Mouse (Mus musculus) ES-E14 (cell line): ENCODE results near the gene Gm10260. TPM values are rescaled to one million over a fixed set of nuclear protein-coding genes. Genes with fewer than 3 reads are reported as not detected.

Experiments
- DNase-seq: peaks from one replicate; pipeline ENCODE4 v3.0.0-alpha.2; 2013; ENCODE audit warnings: low read depth, low spot score
- H3K27ac ChIP-seq: 2 replicates; pipeline ENCODE4 v1.5.1; 2012; ENCODE audit warnings: low read depth, mild to moderate bottlenecking, low read length, moderate library complexity, mixed read lengths; ENCODE audit not compliant: poor library complexity, insufficient read depth, severe bottlenecking
- H3K36me3 ChIP-seq: 2 replicates; pipeline ENCODE4 v1.6.1; 2012; ENCODE audit warnings: mild to moderate bottlenecking, low read length, moderate library complexity, mixed read lengths; ENCODE audit not compliant: control insufficient read depth, poor library complexity, insufficient read depth, severe bottlenecking
- H3K4me1 ChIP-seq, 2 experiments: fragments of 150-350 bp in 1 of 2; sonication (generic) in 1 of 2; 2 replicates each; pipeline ENCODE4 v1.6.1; 2012; ENCODE audit warnings: low read length in 2 of 2, mild to moderate bottlenecking in 1 of 2, mixed read lengths in 1 of 2; ENCODE audit not compliant: control insufficient read depth in 2 of 2, insufficient read depth in 2 of 2, poor library complexity in 1 of 2
- H3K4me3 ChIP-seq, 2 experiments: fragments of 150-350 bp in 1 of 2; sonication (generic) in 1 of 2; 2 replicates each; pipeline ENCODE4 v1.5.1; 2012; ENCODE audit warnings: low read length in 2 of 2, low read depth in 1 of 2, mild to moderate bottlenecking in 1 of 2, mixed read lengths in 1 of 2; ENCODE audit not compliant: insufficient read depth in 1 of 2, poor library complexity in 1 of 2, severe bottlenecking in 1 of 2
- H3K9ac ChIP-seq: 2 replicates; pipeline ENCODE4 v1.6.1; 2012; ENCODE audit warnings: low read depth, mild to moderate bottlenecking, low read length, mixed read lengths; ENCODE audit not compliant: poor library complexity, insufficient read depth, severe bottlenecking
- H3K9me3 ChIP-seq: fragments of 150-350 bp; sonication (generic); 2 replicates; pipeline ENCODE4 v1.6.1; 2012; ENCODE audit warnings: low read depth, mild to moderate bottlenecking, low read length; ENCODE audit not compliant: control insufficient read depth, insufficient read depth
- CHD2 ChIP-seq: IDR thresholded peaks from 2 replicates; pipeline ENCODE4 v1.6.1; 2014; ENCODE audit warnings: mild to moderate bottlenecking, low read depth, low read length, inconsistent platforms
- HCFC1 ChIP-seq: IDR thresholded peaks from 2 replicates; pipeline ENCODE4 v1.6.1; 2012; ENCODE audit warnings: low read length, inconsistent platforms, borderline replicate concordance; ENCODE audit not compliant: insufficient read depth
- MAFK ChIP-seq: IDR thresholded peaks from 2 replicates; pipeline ENCODE4 v1.6.1; 2014; ENCODE audit warnings: mild to moderate bottlenecking, low read depth, low read length, inconsistent platforms; ENCODE audit not compliant: insufficient read depth
- ZC3H11A ChIP-seq: IDR thresholded peaks from 2 replicates; pipeline ENCODE4 v1.6.1; 2012; ENCODE audit warnings: low read depth, mild to moderate bottlenecking, inconsistent platforms, low read length, borderline replicate concordance
- ZNF384 ChIP-seq: IDR thresholded peaks from 2 replicates; pipeline ENCODE4 v1.6.1; 2012; ENCODE audit warnings: low read depth, low read length, inconsistent platforms
- in situ Hi-C, 2 experiments: fragments of 600-800 bp; cut with MboI; formaldehyde crosslinking; loops; one replicate each; pipeline ENCODE4 v1.15.1; 2025; ENCODE audit warnings: low sequenced_read_pairs in 2 of 2, inconsistent platforms in 1 of 2; ENCODE audit not compliant: unreplicated experiment in 2 of 2
- total RNA-seq: library from RNA; depleted of rRNA; stranded (reverse); fragments of 300-350 nt; gene quantifications from 2 replicates; pipeline ENCODE4 v1.2.3, GENCODE M21; 2012

Gm10260 gene
- total RNA-seq, 1 experiment, result 76.4 TPM

- in situ Hi-C loops, result no loop called here
- H3K4me1 ChIP-seq, result peaks cover 0 to 1% of the 10 kb centered on the region in 2 experiments; a peak in 1 of 4 replicates
- TF ChIP-seq CHD2 (no peak), MAFK (no peak), ZNF384 (no peak), ZC3H11A (no peak), HCFC1 (no peak)
- H3K36me3 ChIP-seq, result no peaks in the 10 kb centered on the region
- H3K9me3 ChIP-seq, result no peaks in the 10 kb centered on the region
- H3K27ac ChIP-seq, result no peak overlapping the region
- no peak overlapping the region for H3K4me3 ChIP-seq
- H3K9ac ChIP-seq, result no peak overlapping the region
- DNase-seq, result no peak
Measured at GRCm38 (mm10) chr13:97768046-97768682, 7.7 kb upstream of the Gm10260 start.

DNA sequence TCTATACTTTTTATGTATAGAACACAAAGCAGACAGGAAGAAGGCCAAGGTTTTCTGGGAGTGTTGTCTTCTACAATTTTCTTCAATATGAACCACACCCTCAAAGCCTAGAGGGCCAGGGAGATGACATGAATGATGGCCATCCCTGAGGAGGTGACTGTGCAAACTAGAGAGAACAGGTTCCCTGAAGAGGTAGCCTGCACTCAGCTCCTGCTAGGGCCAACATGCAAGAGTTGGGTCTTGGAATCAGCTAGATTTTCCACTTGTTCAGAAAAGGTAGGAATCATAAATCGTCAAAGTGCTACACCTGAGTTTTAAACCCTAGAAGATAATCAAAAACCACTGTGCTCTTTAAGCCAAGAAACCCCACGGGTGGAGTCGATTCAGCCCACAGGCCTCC, 6.2 kb upstream of the Gm10260 start:
- in situ Hi-C loops, result no loop called here
- Histone ChIP-seq H3K9ac (no peak overlapping the region), H3K9me3 (no peaks in the 10 kb centered on the region), H3K27ac (no peak overlapping the region), H3K4me1 (peaks cover 0 to 1% of the 10 kb centered on the region in 2 experiments; a peak in 1 of 4 replicates), H3K4me3 (no peak overlapping the region), H3K36me3 (no peaks in the 10 kb centered on the region)
- DNase-seq, result no peak
- TF ChIP-seq ZC3H11A, result no peak
- TF ChIP-seq HCFC1, result no peak
- TF ChIP-seq MAFK, result no peak
- no peak for TF ChIP-seq CHD2
- TF ChIP-seq ZNF384, result no peak

- TF ChIP-seq ZNF384 (no peak), HCFC1 (no peak), MAFK (no peak), ZC3H11A (no peak), CHD2 (no peak)
- Histone ChIP-seq H3K27ac (no peak overlapping the region), H3K4me1 (peaks cover 0 to 1% of the 10 kb centered on the region in 2 experiments; a peak in 1 of 4 replicates), H3K9me3 (no peaks in the 10 kb centered on the region), H3K9ac (no peak overlapping the region), H3K4me3 (no peak overlapping the region), H3K36me3 (no peaks in the 10 kb centered on the region)
- in situ Hi-C loops, result no loop called here
- DNase-seq, result no peak
Measured at GRCm38 (mm10) chr13:97765913-97766312, 5.5 kb upstream of the Gm10260 start.

DNA sequence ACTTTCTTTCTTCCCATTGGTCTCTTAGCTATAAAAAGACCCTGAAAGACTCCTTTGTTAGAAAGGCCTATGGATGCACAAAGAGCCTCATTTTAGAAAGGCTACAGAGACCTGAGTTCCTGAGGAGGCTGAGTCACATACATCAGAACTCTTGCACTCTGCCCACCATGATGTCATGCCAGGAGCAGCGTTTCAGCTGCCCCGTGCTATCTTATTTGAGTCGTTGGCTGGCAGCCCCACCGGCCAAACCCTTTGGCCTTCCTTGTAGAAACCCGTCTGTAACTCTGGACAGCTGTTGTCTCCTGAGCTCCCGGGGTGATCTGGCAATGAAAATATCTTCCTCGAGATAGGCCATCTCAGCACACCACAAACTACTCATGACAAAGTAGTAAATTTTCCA, 3.6 kb upstream of the Gm10260 start:
- TF ChIP-seq MAFK (no peak), HCFC1 (no peak), CHD2 (no peak), ZC3H11A (no peak), ZNF384 (no peak)
- peaks cover 0 to 1% of the 10 kb centered on the region in 2 experiments; a peak in 1 of 4 replicates for H3K4me1 ChIP-seq
- DNase-seq, result no peak
- H3K36me3 ChIP-seq, result no peaks in the 10 kb centered on the region
- no peak overlapping the region for H3K9ac ChIP-seq
- in situ Hi-C loops, result no loop called here
- H3K4me3 ChIP-seq, result no peak overlapping the region
- H3K9me3 ChIP-seq, result no peaks in the 10 kb centered on the region
- H3K27ac ChIP-seq, result no peak overlapping the region
